Mouse (Mus musculus) heart, postnatal 0 days (tissue): ENCODE measurements around the gene Slc13a3. TPM values are rescaled to one million over a fixed set of nuclear protein-coding genes. Genes with fewer than 3 reads are reported as not detected.

Experiments
- ATAC-seq: fragments of 200-750 bp; cut with Nextera tagmentation; 2 replicates; pipeline ENCODE4 v1.8.0; 2017; ENCODE audit warnings: low read depth, moderate number of reproducible peaks, moderate library complexity; ENCODE audit not compliant: insufficient read depth
- DNase-seq: peaks from one replicate; pipeline ENCODE4 v3.0.0-alpha.2; 2016; ENCODE audit warnings: low spot score
- H3K27ac ChIP-seq: fragments of 300-500 bp; sonication (generic); 2 replicates; pipeline ENCODE4 v1.5.1; 2014; ENCODE audit warnings: low read depth, mild to moderate bottlenecking
- H3K27me3 ChIP-seq: fragments of 300-500 bp; sonication (generic); 2 replicates; pipeline ENCODE4 v1.6.1; 2014; ENCODE audit warnings: low read length, mixed read lengths; ENCODE audit not compliant: control insufficient read depth, insufficient read depth
- H3K36me3 ChIP-seq: fragments of 300-500 bp; sonication (generic); replicated peaks from 2 replicates; pipeline ENCODE4 v1.6.1; 2014; ENCODE audit warnings: low read length, mixed read lengths; ENCODE audit not compliant: control insufficient read depth, insufficient read depth
- H3K4me1 ChIP-seq: fragments of 300-500 bp; sonication (generic); 2 replicates; pipeline ENCODE4 v1.6.1; 2014; ENCODE audit warnings: antibody characterized with exemption; ENCODE audit not compliant: control insufficient read depth, insufficient read depth
- H3K4me2 ChIP-seq: fragments of 300-500 bp; sonication (generic); 2 replicates; pipeline ENCODE4 v1.6.1; 2014; ENCODE audit warnings: low read depth, mild to moderate bottlenecking, low read length, moderate library complexity
- H3K4me3 ChIP-seq: fragments of 300-500 bp; sonication (generic); 2 replicates; pipeline ENCODE4 v1.5.1; 2014; ENCODE audit warnings: low read depth, low read length
- H3K9ac ChIP-seq: fragments of 300-500 bp; sonication (generic); replicated peaks from 2 replicates; pipeline ENCODE4 v1.6.1; 2014; ENCODE audit warnings: low read depth, low read length, mixed read lengths
- H3K9me3 ChIP-seq: fragments of 300-500 bp; sonication (generic); replicated peaks from 2 replicates; pipeline ENCODE4 v1.6.1; 2016; ENCODE audit warnings: low read length; ENCODE audit not compliant: control insufficient read depth
- CTCF ChIP-seq: IDR thresholded peaks from 2 replicates; pipeline ENCODE4 v1.5.1; 2016; ENCODE audit warnings: antibody characterized with exemption, control low read depth, low read depth
- EP300 ChIP-seq: IDR thresholded peaks from 2 replicates; pipeline ENCODE4 v1.6.1; 2016; ENCODE audit warnings: antibody characterized with exemption, low read depth
- WGBS: fragments of 180-500 bp; shearing (Covaris S2); extraction: QIAGEN DNeasy Blood & Tissue Kit; methylation state at CpG from one replicate; pipeline ENCODE4 v1.1.7; 2014; 5-methylcytosine and 5-hydroxymethylcytosine counted together
- polyA plus RNA-seq: library from polyadenylated mRNA; unstranded; fragments of >200 nt; fragmentation: Nextera tagmentation; extraction: Ambion mirVana; gene quantifications from 2 replicates; pipeline ENCODE4 v1.2.1, GENCODE M21; 2015
- total RNA-seq: library from RNA; depleted of rRNA; stranded (reverse); fragments of >200 nt; gene quantifications from 2 replicates; pipeline ENCODE4 v1.2.3, GENCODE M21; 2014; ENCODE audit warnings: low replicate concordance

The Slc13a3 gene
- total and polyA plus RNA-seq, 2 experiments from 2014 or later = 0.16 TPM; not detected in 1

DNA sequence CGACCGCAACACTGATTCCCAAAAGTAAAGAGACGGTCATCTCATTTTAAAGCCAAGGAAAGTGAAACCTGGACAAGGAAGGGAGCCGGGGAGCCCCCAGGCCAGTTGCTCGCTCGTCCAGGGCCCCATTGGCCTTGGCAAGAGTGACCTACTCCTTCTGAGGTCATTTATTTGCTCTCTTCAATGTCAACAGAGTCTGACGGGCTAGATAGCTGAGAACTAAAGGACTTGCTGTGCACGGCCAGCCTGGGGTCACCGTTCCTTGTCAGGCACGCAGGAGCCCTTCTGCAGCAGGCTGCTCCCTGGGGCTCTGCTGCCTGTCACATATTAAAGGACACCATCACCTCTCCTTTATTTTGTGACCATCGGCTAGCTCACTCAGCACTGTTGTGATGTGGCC is 1.1 kb downstream of the Slc13a3 start:
- TF ChIP-seq EP300 = no peak
- TF ChIP-seq CTCF = no peak
- 75% methylated on average over 11 of the region's 11 CpGs for WGBS
- Histone ChIP-seq H3K4me1 (peaks cover 3% of the 10 kb centered on the region; the same call in 1 of the 2 replicates), H3K27ac (no peak overlapping the region), H3K9ac (no peak overlapping the region), H3K4me3 (no peak overlapping the region), H3K4me2 (no peak overlapping the region), H3K36me3 (no peaks in the 10 kb centered on the region), H3K9me3 (no peaks in the 10 kb centered on the region), H3K27me3 (peaks cover 31% of the 10 kb centered on the region)
- DNase-seq (no peak), ATAC-seq (no peak)

DNA sequence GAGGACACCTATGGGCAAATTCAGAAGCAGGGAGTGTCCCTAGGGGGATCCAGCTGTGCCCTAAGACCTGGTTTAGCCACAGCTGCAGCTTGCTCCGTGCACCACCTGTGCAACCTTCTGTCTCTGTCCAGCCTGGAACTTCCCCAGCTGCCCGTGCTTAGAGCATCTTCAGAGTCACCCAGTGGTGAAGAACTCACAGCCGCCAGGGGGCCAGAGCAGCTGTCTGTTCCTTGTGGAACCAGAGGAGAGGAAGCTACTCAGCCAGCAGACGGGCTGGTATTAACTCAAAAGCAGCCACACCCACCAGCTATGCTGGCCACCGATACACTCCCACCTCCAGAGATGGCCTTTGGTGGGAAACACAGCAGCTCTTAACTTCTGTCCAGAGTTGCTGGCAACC is 2.9 kb downstream of the Slc13a3 start:
- Histone ChIP-seq H3K27ac (no peak overlapping the region), H3K36me3 (no peaks in the 10 kb centered on the region), H3K4me2 (no peak overlapping the region), H3K9me3 (no peaks in the 10 kb centered on the region), H3K4me3 (no peak overlapping the region), H3K9ac (no peak overlapping the region), H3K4me1 (peaks cover 3% of the 10 kb centered on the region; the same call in 1 of the 2 replicates), H3K27me3 (peaks cover 31% of the 10 kb centered on the region)
- DNase-seq (no peak), ATAC-seq (no peak)
- 25% methylated on average over 5 of the region's 5 CpGs for WGBS
- TF ChIP-seq CTCF (0 out of 2 replicates have a peak, but pooled peaks have one; percentile 9), EP300 (no peak)

DNA sequence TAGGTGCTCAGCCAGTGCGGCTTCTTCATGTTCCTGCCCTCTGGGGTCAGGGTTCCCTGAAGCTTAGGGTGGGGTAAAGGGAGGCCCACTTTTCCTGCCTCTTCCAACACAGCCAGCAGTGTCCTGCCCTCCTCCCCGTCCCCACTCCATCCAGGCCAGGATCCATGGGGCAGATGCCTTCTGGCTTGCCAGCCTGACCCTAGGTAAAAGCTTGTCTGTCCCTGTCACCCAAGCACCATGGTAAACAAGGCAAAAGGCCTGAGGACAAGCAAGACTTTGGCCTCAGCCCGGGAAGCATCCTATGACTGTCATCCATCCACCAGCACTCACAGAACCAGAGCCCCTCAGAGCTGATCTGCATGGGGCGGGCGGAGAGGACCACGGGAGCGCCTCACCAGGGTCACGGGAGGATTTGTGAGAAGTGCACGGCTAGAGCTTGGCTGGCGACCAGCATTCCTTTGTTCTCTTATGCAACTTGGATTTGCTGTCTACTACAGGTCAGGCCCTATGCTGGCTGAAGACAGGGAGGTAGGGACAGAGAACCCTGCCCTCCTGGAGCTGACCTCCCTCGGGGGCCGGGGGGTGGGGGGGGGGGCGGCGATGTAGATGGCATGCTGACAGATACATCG is 5.1 kb downstream of the Slc13a3 start:
- H3K27ac ChIP-seq = no peak overlapping the region
- no peak overlapping the region for H3K9ac ChIP-seq
- TF ChIP-seq CTCF (no peak), EP300 (no peak)
- peaks cover 24% of the 10 kb centered on the region for H3K27me3 ChIP-seq
- H3K9me3 ChIP-seq = no peaks in the 10 kb centered on the region
- DNase-seq = peak; percentile 33
- H3K4me2 ChIP-seq = no peak overlapping the region
- H3K4me1 ChIP-seq = peaks cover 3% of the 10 kb centered on the region; the same call in 1 of the 2 replicates
- WGBS = 37% methylated on average over 15 of the region's 15 CpGs
- no peak overlapping the region for H3K4me3 ChIP-seq
- no peaks in the 10 kb centered on the region for H3K36me3 ChIP-seq
- peak; percentile 80 for ATAC-seq

DNA sequence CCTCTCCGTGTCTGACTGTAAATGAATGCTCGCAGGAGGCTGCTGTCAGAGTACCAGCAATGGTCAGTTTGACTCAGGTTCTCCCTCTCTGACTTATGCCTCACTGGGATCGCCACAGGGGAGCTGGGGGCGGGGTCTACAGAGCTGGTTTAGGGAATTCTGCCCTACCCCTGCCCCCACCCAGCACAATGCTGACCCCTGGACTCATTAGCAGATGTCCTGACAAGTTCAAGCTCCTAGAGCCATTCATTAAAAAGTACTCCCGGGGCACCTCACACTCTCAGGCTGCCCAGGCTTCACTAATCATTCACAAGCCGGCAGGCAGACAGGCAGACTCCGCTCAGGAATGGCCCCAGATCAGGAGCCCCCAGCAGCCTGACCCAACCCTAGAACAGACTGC is 13.4 kb downstream of the Slc13a3 start:
- no peak overlapping the region for H3K4me3 ChIP-seq
- 31% methylated on average over 7 of the region's 7 CpGs for WGBS
- DNase-seq (no peak), ATAC-seq (no peak)
- peaks cover 19% of the 10 kb centered on the region; the same call in 1 of the 2 replicates for H3K27me3 ChIP-seq
- no peaks in the 10 kb centered on the region for H3K9me3 ChIP-seq
- no peaks in the 10 kb centered on the region for H3K36me3 ChIP-seq
- no peak for TF ChIP-seq CTCF
- no peak for TF ChIP-seq EP300
- no peak overlapping the region for H3K9ac ChIP-seq
- no peak overlapping the region for H3K27ac ChIP-seq
- no peaks in the 10 kb centered on the region for H3K4me1 ChIP-seq
- no peak overlapping the region for H3K4me2 ChIP-seq

DNA sequence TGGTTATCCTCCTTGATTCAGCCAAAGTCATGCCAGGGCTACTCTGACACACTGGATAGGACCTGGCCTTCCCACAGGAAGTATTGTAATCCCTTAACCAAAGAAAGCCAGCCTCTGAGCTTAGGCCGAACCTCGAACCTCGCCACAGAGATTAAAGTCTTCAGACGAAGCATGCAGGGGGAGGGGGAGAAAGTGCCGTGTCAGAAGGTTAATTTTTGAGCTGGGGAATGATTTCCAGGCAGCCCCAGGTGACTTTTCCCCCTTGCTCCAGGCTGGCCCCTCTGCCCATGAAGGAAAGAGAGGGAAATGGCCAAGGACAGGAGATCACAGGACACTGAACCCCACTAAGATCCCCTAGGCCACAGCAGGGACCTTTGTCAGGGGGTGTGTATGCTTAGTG is 14.8 kb downstream of the Slc13a3 start:
- no peaks in the 10 kb centered on the region for H3K36me3 ChIP-seq
- TF ChIP-seq EP300 (no peak), CTCF (no peak)
- ATAC-seq (no peak), DNase-seq (no peak)
- H3K4me2 ChIP-seq = no peak overlapping the region
- no peak overlapping the region for H3K27ac ChIP-seq
- H3K9ac ChIP-seq = no peak overlapping the region
- WGBS = 57% methylated on average over 5 of the region's 5 CpGs
- no peaks in the 10 kb centered on the region for H3K4me1 ChIP-seq
- H3K9me3 ChIP-seq = no peaks in the 10 kb centered on the region
- H3K4me3 ChIP-seq = no peak overlapping the region
- peaks cover 13% of the 10 kb centered on the region; the same call in 1 of the 2 replicates for H3K27me3 ChIP-seq

DNA sequence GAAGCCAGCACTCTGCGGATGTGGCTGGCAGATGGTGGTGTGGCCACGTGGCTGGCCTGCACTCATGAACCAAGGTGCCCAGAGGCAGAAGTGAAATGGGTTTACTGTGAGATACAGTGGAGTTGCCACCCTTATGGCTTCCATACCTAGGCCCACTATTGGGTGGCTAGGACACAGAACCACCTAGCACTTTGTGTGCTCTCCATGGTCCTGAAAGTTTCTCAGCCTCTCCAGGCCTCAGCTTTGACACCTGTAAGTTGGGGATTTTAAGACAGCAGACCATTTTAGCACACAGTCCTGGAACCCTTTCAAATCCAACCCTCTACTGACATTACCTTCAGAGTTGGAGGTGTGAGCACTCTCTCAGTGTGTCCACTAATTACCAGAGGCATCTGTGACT is 16.3 kb downstream of the Slc13a3 start:
- no peaks in the 10 kb centered on the region for H3K36me3 ChIP-seq
- H3K27me3 ChIP-seq = peaks cover 9% of the 10 kb centered on the region; the same call in 1 of the 2 replicates
- no peaks in the 10 kb centered on the region for H3K9me3 ChIP-seq
- TF ChIP-seq CTCF (no peak), EP300 (no peak)
- no peak overlapping the region for H3K4me2 ChIP-seq
- H3K4me3 ChIP-seq = no peak overlapping the region
- 65% methylated on average over 2 of the region's 2 CpGs for WGBS
- ATAC-seq = no peak
- DNase-seq = no peak
- no peaks in the 10 kb centered on the region for H3K4me1 ChIP-seq
- no peak overlapping the region for H3K27ac ChIP-seq
- no peak overlapping the region for H3K9ac ChIP-seq
